In the genomic region with DNA sequence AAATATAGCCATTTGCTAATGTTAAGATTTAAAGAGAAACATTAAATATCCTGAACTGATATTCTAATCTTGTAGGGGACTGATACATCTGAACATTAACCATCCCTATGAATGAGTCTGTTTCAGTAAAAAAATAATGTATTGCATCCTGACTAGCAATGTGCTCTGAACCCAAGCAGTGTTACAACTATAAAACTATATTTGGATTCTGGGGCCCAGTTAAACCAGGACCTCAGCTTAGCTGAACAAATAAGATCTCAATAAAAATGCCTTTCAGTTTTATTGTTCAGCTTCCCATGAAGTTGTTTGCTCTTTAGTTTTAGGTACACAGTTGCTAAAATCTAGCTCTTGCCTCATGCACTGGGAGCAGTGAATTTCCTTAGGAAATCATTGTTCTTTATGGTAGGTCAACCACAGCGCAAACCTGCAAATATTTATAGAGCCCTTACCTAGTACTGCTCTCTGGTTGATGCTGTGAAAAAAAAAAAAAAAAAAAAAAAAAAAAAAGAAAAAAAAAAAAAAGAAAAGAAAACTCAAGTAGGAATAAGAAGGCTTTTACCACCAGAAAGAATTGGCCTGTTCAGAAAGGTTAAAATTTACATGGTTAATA, we compare ENCODE assay signal across 16 mouse cellular contexts.
"Had no signal": no experiment of that assay in that cellular context is flagged by ENCODE, and none has a peak within 500 bp of the region (broad histone marks: within the 10 kb centered on the region; RNA-seq: fewer than 3 reads in every experiment).

No protein-coding gene starts in this region.

- H3K4me1 ChIP-seq: hindbrain, embryonic 13.5 days; limb, embryonic 15.5 days; liver, embryonic 12.5 days; midbrain, embryonic 10.5 days; neural tube, embryonic 15.5 days had no signal

- H3K4me2 ChIP-seq: hindbrain, embryonic 13.5 days; limb, embryonic 15.5 days; liver, embryonic 12.5 days; neural tube, embryonic 15.5 days had no signal

- H3K27me3 ChIP-seq: hindbrain, embryonic 13.5 days; limb, embryonic 15.5 days; liver, embryonic 12.5 days; neural tube, embryonic 15.5 days had no signal

- H3K4me3 ChIP-seq: hindbrain, embryonic 13.5 days; limb, embryonic 15.5 days; liver, embryonic 12.5 days; midbrain, embryonic 10.5 days; myocyte; neural tube, embryonic 15.5 days had no signal

- H3K9ac ChIP-seq: hindbrain, embryonic 13.5 days; limb, embryonic 15.5 days; liver, embryonic 12.5 days; neural tube, embryonic 15.5 days had no signal

- H3K27ac ChIP-seq: hindbrain, embryonic 13.5 days; hindbrain, postnatal 0 days; limb, embryonic 15.5 days; liver, embryonic 12.5 days; midbrain, embryonic 10.5 days; neural tube, embryonic 15.5 days had no signal

- DNase-seq: kidney, adult 18-20 months; kidney, postnatal 36 days; layer of hippocampus, adult 9-11 months; layer of hippocampus, postnatal 36 days; midbrain, embryonic 14.5 days; right cerebral cortex, adult 18-20 months; right cerebral cortex, postnatal 25 days; thymus, adult 18-20 months; thymus, postnatal 14 days had no signal

- ATAC-seq: hindbrain, postnatal 0 days; liver, embryonic 12.5 days had no signal

- H3K9me3 ChIP-seq: hindbrain, embryonic 13.5 days; limb, embryonic 15.5 days; liver, embryonic 12.5 days; midbrain, embryonic 10.5 days; neural tube, embryonic 15.5 days had no signal

- H3K36me3 ChIP-seq: hindbrain, embryonic 13.5 days; limb, embryonic 15.5 days; liver, embryonic 12.5 days; midbrain, embryonic 10.5 days; neural tube, embryonic 15.5 days had no signal
